Mouse (Mus musculus) B cell, adult 2 months (primary cell): ENCODE measurements around the gene Nsun6.

Source experiments
- DNase-seq, 2 experiments: peaks; one replicate each; pipeline ENCODE4 v3.0.0; 2022

Gene Nsun6

DNA sequence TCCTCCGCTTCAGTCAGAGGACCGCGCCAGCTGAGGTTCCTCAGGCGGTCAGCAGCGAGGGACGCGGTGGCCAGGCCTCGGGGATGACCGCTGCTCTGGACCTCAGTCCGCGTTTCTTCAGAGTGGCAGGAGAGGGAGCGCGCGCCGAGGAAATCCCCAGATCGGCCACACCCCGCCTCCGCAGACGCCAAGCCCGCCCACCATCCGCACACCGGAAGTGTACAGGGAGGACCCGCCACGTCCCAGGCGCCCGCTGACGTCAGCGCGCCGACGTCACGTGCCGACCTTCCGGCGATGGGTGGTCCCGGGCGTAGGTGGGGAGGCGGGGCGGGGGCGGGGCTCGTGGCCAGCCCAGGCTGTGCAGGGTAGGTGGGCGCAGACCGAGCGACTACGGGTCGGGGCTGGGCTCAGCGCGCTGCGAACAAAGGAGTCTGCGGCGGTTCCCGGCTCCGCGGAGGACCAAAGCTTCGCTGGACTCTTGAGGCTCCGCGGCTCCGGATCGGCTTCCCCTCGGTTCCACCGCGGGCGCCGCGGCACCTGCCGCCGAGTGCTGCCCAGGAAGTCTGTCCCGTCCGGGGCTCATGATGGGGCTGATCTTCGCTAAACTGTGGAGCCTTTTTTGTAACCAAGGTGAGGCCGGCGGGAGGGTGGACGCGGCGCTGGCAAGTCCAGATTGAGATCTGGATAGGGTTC, at the start of gene Nsun6:
Gene Nsun6, minus strand, starts transcription at position 125 of the 693 bp plus-strand sequence.
- DNase-seq, result peak; percentile 97

DNA sequence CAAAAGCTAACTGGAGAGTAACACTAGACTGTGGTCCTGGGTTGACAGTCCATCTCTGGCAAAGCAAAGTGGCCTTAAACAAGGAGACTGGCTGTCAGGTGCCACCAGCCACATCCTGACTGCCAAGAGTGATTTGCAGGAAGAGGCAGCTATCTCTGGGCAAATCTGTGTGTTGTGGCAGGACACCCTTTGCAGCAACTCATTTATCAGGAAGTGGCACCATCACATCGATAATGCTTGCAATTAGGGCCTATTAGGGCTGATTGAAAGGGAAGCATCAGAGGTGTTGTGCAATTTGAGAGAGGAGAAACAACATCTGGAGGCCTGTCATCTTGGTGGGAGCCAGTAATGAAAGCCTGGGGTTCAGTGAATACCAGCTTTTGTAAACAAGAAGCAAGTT, 49.5 kb upstream of the Nsun6 start:
- no peak for DNase-seq

DNA sequence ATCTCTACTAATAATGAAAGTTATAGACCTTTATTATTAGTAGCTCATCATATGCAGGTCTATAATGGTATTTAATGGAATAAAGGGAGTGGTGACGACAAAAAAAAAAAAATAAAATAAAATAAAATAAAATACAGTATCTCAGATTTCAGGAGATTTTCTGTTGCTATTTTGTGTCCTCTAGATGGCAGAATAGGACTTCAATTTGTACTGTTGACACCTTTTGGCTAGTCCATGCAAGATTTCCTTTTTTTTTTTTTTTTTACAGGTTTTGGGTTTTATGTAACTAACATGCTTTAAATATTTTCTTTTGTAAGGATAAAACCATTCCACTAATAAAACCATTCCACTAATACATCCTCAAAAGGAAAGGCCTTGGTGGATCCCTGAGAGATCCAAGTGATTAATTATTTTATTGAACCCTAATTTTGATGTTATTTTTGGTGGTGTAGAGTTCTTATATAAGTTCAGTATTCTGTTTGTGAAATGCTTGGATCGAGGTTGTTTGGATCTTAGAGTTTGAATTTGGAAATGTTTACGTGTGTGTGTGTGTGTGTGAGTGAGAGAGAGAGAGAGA, 41.7 kb upstream of the Nsun6 start:
- DNase-seq, result no peak

DNA sequence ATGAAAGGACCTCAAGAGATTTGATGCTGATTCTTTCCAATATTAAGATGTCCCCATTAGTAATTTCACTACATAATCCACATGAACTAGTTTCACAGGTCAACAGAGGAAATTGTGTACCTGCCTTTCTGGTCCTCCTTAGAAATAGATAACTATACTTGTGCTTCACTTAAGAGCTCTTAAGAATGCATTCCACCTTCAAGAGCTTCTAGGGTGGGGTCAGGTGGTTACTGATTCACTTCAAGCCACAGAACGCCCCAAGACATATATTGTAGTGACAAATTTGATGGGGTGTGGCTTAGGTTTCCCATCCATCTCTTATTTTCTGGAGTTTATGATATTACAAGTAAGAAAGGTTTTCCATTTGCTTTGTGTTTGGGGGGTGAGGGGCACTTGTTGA, 32.4 kb upstream of the Nsun6 start:
- DNase-seq, result no peak

DNA sequence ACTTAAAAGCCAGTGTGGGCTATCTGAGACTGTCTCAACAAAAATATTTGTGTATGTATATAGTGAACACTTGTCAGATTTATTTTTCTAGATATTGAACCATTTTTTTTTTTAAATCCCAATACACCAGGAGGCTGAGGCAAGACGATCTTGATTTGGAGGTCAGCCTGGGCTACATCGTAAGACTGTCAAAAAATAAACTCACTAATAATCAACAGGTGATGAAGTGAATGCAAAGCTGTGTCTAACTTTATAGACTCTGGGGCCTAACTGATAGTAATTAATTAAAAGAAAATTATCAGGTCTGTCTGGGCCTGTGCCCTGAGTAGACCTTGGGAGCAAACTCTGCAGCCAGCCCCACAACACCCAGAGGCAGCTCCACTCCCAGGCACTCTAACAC, 28.8 kb upstream of the Nsun6 start:
- no peak for DNase-seq

DNA sequence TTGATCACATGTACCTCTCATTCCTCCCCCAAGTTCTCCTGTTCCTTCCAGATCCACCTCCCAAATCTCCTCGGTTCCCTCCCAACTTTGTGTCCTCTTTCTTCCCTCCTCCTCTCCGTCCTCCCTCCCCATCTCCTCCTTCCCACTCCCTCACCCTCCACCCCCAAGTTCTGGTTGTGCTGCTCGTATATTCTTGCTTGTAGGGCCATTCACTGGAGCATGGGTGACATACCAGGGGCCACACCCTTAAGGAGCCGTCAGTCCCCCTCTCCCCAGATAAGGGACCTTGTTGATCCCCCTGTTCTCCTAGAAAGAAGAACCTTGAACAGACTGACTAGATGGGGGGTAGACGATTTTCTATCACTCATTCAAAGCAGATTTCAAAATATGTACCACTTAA, 12.2 kb upstream of the Nsun6 start:
- DNase-seq, result no peak

DNA sequence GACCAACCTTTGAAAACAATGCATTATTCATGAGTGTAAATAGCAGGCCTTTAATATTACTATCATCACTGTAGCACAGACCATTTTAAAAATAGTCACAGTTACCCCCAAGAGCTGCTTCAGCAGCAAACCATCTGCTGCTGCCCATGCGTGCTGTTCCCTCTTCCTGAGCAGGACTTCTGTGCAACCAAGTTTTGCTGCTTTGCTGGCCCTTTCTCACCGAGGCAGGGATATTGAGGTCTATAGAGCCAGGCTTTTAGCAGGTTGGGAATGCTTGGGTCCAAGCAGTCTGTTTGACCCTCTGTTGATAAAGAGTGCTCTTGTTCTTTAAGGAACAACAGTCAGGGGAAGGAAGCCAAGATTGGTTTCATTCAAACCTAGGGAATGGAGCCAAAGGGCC, 10.6 kb upstream of the Nsun6 start:
- no peak for DNase-seq

DNA sequence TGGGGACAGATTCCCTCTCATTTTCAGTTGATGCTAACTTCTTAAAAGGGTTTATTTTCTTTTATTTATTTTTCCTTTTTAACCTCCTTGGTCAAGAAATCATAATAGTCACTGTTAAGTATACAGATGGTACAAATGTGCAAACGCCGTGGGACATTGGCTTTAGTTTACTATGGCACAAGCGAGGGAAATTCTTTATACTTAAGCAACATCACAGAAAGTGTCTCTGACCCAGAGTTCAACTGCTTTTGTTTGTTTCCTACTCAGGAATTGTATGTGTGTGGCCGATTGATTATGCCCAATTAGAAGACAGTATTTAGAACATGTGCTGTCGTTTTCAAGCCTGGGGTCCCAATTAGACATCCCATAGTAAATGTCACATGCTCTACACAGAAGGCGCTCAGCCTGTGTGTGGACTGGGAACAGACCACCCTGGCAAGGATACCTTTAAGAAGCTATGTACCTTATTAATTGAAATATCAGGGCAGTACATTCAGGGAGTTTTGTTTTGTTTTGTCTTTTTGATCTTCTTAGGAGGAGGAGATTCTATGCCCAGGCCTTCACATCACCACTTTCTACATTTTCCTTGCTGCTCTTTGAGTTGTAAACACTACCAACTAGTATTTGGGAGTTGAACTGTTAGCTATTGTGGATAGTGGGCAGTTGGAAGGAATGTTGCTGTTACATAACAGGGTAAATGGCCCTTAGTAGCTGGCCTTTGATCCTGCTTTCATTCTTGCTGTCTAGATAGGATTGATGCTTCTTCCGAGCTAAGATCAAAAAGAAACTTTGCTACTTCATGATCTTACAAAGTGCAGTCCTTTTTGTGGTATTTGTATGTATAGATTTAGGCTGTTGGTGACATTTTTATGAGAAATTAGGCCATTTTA, 9.8 kb upstream of the Nsun6 start:
- no peak for DNase-seq

DNA sequence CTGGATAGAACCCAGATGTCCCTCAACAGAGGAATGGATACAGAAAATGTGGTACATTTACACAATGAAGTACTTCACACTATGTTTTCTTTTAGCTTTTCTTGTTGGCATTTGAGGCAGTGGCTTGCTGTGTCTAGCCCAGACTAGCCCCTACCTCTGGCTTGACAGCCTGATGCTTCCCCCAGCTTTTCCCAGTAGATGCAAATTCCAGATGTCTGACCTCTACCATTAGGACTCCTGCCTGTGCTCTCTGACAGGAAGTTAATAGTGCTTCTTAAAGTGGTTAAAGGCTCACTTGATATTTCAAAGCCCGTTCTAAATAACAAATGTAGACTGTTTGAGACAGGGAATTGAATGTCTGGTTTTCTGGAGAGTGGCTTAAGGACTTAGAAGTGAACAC, 8.9 kb upstream of the Nsun6 start:
- DNase-seq, result no peak

DNA sequence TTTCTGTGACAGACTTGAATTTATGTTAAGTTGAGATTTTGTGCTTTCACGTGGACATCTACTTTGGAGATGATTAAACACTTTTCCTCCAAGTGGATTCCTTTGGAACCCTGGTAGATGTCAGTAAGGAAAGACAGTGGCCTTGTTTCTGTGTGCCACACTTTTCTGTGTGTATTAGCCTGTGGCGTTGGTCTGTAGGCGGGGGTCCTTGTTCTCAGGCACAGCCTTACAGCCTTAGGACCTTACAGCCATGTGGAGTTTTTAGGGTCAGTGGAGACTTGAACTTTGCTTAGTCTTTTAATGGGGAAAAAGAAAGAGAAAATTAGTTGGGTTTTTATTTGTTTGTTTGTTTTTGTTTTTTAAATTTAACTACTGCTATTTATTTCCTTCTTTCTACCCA, 6.0 kb upstream of the Nsun6 start:
- DNase-seq, result no peak

DNA sequence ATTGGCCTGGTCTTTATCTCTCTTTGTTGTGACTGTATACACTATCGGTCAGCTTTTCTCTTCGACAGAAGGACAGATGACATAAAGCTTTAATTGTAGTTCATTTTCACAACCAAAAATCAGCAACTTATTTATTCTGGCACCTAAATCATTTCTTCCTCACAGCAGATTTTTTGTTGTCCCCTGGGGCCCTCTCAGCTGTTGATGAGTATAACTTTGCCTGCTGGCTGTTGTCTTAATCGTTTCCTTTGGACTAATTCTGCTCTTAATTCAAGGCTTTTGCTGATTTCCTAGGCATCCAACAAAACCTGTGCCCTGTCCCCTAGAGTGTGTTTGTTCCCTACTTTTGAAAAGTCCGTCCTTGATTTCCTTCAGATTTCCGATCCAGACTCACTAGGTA, 3.4 kb upstream of the Nsun6 start:
- no peak for DNase-seq

DNA sequence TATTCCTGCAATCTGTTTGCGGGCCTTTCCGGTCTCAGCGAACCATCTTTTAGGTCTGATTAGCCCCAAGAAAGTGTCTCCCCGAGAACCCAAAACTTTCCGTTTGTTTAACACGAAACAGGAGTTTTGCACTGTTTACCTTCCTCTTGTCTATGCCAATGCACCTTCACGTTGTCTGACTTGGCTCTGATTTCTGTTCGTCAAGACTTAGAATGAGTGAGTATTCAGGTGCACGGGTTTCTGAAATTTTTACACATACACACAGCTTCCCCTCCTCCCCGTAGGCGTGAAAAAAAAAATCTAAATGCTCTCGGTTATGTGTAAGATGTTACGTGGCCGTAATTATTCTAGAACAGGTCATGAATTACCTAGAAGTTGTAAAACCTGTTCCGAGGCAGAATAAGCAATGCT, 877 bp upstream of the Nsun6 start:
- DNase-seq, result peak in 1 of 2 experiments; percentile 45

DNA sequence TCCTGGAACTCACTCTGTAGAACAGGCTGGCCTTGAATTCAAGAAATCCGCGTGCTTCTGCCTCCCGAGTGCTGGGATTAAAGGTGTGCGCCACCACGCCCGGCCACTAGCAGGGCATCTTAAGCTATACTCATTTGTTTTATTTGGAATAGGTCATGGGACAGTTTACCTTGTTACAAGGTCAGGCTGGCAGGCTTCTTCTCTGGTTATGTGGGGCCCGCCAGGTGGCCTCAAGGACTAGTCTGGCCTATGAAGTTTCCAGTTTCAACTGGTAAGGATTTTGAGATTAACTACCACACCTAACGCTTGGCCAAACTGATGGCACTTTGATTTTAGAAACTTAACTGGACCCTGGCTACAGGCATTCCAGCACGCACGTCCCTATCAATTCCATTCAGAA, 373 bp downstream of the Nsun6 start:
- DNase-seq, result no peak

DNA sequence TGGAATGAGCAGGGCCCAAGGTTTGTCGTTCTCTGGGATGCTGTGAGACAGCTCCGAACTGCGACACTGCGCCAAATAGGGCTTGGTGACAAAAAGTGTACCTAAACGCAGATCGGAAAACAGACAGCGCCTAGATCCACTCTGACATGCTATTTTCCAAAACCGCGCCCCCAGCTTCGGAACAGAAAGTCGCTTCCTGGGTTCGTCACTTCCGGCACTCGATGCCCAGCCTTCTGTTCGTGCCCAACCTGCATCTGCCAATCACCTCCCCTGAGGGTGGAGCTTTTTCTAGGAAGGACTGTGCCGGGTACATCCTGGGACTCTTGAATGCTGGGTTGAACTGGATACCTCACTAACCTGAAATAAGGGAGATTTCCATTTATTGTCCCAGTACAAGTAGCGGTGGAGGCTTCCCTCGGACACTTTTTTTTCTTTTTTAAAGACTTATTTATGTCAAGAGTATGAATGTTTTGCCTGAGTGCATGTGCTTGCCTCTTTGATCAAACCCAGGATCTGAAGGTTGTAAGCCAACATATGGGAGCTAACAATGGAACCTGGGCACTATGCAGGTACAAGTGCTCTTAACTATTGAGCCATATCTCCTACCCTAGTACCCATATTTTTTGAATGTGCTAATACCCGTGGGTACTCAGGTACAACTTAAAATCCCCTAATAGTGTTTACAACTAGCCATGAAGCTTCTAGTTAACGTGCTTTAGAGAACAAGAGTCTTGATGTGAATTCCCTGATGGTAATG, 5.6 kb downstream of the Nsun6 start, which contains the start of gene Arl5b:
Gene Arl5b, plus strand, starts transcription at position 279 of the 757 bp plus-strand sequence.
- peak; percentile 89 to 90 for DNase-seq

DNA sequence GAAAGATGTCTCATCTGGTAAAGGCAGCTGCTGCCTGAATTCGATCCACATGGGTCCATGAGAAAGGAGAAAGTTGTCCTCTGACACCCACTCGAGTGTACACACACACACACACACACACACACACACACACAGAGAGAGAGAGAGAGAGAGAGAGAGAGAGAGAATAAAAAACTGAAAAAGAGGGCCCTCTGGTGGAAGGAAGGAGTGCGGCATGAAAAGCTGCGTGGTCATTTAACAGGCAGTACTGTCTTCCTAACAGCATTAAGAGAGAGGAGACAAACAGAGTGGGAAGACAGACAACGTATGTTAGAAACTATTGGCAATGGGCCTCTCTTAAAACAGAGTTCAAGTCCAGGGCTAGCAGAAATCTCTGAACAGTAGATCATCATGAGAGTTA, 14.5 kb downstream of the Nsun6 start:
- peak; percentile 37 to 50 for DNase-seq

DNA sequence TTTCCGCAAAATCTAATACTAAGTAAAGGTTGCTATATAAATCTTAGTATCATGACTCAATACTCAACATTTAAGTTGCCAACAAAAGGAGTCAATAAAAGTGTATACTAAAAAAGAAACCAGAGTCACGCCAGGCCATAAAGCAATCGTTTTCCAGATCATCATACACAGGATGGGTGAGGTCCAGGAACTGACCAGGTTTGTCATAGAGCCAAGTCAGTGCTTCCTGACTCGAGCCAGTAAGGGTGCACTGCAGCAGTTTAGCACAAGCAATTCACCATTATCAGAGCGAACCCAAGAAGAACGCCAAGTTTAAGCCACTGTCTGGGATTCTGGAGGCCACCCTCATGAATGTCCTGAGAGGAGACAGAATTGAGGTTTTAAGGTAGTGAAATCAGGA, 16.2 kb downstream of the Nsun6 start:
- DNase-seq, result no peak

DNA sequence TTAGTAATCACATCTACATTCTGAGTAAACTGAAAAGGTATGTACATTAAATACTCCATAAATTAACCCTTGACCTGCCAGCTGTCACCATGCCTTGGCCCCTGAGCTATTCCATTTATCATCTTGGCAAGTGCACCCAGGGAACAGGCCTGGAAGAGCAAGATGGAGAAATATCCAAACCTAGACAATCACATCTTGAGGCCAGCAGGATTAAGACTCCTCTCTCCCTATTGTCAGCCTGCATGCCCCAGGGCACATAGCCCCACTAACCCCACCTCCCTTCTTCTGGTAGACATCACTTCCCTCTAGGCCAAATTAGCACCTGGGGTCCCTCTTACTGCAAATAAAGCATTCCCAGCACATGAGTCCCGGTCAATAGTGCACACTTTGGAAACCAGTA, 27.1 kb downstream of the Nsun6 start:
- DNase-seq, result no peak

DNA sequence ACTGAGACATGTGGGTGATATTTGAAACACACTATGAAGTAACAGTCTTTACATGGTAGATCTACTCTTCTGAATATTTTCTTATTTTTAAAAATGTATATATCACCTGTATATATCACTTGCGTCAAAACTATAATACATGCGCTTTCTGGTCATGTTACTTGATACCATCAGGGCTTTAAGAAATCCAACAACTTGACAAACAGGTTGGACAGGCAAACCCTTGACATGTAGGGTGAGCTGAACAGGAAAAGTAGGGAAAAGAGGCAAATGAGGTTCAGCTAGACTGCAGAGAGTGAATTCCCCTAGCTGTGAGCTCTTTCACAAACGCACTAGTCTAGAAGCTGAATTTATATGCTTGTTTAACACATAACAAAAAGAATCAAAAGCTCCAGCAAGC, 28.1 kb downstream of the Nsun6 start:
- DNase-seq, result no peak

DNA sequence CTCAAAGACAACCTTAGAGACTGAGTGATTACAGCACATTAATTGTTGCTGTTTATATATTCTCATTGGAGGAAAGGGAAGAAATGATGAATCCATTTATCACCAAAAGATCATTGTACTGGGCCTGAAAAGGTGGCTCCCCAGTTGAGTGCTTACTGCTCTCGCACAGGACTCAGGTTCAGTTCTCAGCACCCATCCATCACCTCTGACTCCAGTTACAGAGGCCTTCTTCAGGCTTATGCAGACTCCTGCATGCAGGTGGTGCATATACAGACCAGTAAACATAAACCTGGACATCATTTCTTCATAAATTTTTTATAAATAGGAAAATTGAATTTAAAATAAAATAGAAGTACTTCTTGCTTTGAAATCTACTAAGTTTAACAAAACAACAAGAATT, 46.8 kb downstream of the Nsun6 start:
- DNase-seq, result no peak

DNA sequence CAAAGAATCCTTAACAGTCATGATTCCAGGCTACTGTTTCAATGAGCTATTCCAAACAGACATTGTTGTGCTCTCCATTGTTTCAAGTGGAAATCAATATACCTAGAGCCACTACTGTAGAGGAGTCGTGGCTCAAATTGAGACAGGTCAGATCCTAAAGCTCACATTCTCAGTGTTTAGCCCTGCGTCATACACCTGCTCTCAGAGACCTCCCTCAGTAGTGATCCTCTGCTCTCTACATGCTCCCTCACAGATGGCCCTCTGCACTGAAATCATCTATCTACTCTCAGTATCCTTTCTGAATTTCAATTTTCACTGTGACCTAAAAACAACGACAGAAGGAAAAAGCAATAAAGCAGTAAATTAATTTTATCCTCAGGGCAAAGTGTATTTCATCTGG, 47.3 kb downstream of the Nsun6 start:
- DNase-seq, result no peak

DNA sequence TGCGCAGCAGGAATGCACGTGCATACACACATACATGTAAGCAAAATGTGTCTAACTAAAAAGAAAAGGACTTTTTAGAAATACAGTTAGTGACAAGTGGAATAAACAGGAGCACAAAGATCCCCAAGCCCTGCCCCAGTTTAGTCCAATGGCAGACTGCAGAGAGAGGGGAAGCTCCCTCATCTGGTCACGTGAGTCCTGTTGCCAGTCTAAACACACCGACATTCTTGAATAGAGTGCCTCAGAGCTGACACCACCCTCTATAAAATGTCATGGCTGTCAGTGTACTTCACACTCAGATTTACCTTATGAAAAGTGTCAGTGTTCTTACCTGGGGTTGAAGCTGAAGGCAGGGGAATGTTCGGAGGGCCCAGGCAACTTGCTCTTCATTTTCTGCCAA, 57.0 kb downstream of the Nsun6 start:
- DNase-seq, result no peak

DNA sequence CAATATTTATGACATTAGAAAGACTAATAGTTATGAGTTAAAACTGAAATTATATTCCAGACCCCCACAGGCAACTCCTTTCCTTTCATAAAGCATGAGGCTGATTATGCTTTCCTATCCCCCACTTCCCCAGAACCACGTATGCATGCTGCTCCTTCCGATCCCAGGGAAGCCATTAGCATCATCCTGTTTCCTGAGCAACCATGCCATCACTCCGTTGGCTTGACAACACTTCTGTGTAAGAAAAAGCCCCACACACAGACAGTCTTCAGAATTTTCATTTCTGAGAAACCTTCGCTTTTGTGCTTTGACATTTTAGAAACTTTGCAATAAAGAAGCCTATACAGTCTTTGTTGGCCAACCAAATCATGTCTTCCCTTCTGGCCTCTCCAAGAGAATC, 58.8 kb downstream of the Nsun6 start:
- no peak for DNase-seq

DNA sequence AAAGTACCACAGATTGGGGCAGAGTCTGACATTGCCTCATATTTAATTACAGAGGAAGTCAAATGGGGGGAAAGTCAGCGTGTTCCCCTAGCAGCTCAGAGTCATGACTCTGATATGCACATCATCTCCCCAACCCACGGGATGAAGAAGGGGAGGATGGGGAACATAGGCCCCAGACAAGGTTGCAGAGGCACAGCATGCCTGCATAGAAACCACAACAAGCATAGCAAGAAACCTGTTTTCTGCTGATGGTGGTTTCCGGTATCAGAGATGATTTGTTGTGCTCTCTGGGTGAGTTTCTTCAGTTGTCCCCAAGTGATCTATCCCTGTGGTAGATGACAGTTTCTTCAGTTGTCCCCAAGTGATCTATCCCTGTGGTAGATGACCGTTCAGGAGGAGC, 62.3 kb downstream of the Nsun6 start:
- no peak for DNase-seq
